Mouse (Mus musculus): ENCODE data around the gene Fnbp1.

Gene Fnbp1

DNA sequence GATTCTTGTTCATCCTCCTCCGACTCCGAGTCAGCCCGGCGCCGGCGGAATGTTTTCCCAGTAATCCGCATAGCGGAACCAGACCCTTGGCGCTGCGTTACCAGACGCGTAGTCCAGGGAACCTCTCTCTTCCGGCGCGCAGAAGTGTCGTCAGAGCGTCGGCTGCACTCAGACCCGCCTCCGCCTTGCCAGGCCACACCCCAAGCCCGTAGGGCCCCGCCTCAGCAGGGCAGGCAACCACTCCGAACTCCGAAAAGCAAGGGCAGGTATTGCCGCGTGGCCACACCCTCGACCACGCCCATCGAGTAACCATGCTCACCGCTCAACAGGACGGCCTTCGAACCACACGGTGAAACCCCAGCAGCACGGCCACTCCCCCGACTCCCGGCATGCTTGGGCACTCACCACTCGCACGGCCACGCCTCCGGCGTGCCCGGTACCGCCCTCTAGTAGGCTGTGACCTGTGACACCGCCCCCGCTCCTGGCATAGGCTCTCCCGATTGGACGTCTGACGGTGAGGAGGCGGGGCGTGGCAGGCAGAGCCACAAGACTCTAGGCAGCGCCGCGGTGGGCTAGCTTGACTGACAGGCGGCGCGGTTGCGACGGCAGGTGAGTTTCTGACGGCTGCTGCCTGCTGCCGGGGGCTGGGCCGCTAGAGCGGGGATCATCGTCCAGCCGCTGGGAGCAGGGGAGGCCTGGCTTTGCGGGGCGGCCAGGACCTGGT is 159.9 kb downstream of the Fnbp1 start, which contains the start of the genes BC005624 and Usp20:
Gene BC005624, minus strand, starts transcription at position 412 of the 724 bp plus-strand sequence.
Gene Usp20, plus strand, starts transcription at position 490 of the 724 bp plus-strand sequence.
- peak; percentile 99 for DNase-seq (ENCODE audit: low spot score in 2 of 2)
